Mouse (Mus musculus) kidney, embryonic 14.5 days (tissue): ENCODE data around the gene D430041D05Rik. TPM values are rescaled to one million over a fixed set of nuclear protein-coding genes. Genes with fewer than 3 reads are reported as not detected.

Experiments used
- ATAC-seq: fragments of 200-750 bp; cut with Nextera tagmentation; 2 replicates; pipeline ENCODE4 v1.8.0; 2017; ENCODE audit warnings: moderate number of reproducible peaks, mild to moderate bottlenecking, moderate TSS enrichment, moderate library complexity; ENCODE audit not compliant: low FRiP score, low TSS enrichment
- H3K27ac ChIP-seq: fragments of 300-500 bp; sonication (generic); 2 replicates; pipeline ENCODE4 v1.5.1; 2014; ENCODE audit warnings: low read depth, mild to moderate bottlenecking, low read length, moderate library complexity, mixed read lengths
- H3K27me3 ChIP-seq: fragments of 300-500 bp; sonication (generic); 2 replicates; pipeline ENCODE4 v1.6.1; 2014; ENCODE audit warnings: mild to moderate bottlenecking, low read length; ENCODE audit not compliant: control insufficient read depth, insufficient read depth
- H3K36me3 ChIP-seq: fragments of 300-500 bp; sonication (generic); 2 replicates; pipeline ENCODE4 v1.6.1; 2014; ENCODE audit warnings: low read length, mixed read lengths; ENCODE audit not compliant: control insufficient read depth, insufficient read depth
- H3K4me1 ChIP-seq: fragments of 300-500 bp; sonication (generic); 2 replicates; pipeline ENCODE4 v1.6.1; 2014; ENCODE audit warnings: low read length, mixed read lengths; ENCODE audit not compliant: control insufficient read depth, insufficient read depth
- H3K4me2 ChIP-seq: fragments of 300-500 bp; sonication (generic); replicated peaks from 2 replicates; pipeline ENCODE4 v1.6.1; 2014; ENCODE audit warnings: low read depth, mild to moderate bottlenecking, low read length
- H3K4me3 ChIP-seq: fragments of 300-500 bp; sonication (generic); 2 replicates; pipeline ENCODE4 v1.5.1; 2014; ENCODE audit warnings: mild to moderate bottlenecking, low read length
- H3K9ac ChIP-seq: fragments of 300-500 bp; sonication (generic); 2 replicates; pipeline ENCODE4 v1.6.1; 2014; ENCODE audit warnings: low read depth, mild to moderate bottlenecking, low read length, moderate library complexity
- H3K9me3 ChIP-seq: fragments of 300-500 bp; sonication (generic); 2 replicates; pipeline ENCODE4 v1.6.1; 2016; ENCODE audit warnings: low read length; ENCODE audit not compliant: control insufficient read depth
- WGBS: fragments of 180-500 bp; shearing (Covaris S2); extraction: QIAGEN DNeasy Blood & Tissue Kit; methylation state at CpG from one replicate; pipeline ENCODE4 v1.1.7; 2014; 5-methylcytosine and 5-hydroxymethylcytosine counted together
- polyA plus RNA-seq: library from polyadenylated mRNA; unstranded; fragments of >200 nt; fragmentation: Nextera tagmentation; extraction: Ambion mirVana; gene quantifications from 2 replicates; pipeline ENCODE4 v1.2.1, GENCODE M21; 2014

D430041D05Rik gene
- polyA plus RNA-seq, 1 experiment from 2014 or later, result 0.65 TPM

DNA sequence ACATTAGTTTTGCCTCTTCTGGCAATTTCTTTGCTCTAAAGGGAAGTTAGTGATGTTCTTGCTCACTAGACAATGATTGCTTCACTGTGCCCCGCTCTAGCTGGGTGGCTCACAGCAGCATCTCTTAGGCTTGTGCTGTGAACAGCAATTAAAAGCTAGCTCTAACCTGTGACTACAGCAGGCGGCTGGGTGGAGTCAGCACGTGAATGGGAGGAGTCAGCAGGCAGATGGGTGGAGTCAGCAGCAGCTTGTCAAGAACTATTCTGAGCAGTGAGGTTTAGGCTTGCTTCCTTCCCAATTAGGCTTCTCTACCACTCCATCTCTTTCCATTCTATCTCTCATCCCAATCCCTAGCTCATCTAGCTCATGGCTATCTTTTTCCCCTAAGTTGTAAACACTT, 213.5 kb downstream of the D430041D05Rik start:
- H3K4me1 ChIP-seq, result no peaks in the 10 kb centered on the region
- 27% methylated on average over 3 of the region's 3 CpGs for WGBS
- no peaks in the 10 kb centered on the region for H3K36me3 ChIP-seq
- no peaks in the 10 kb centered on the region for H3K27me3 ChIP-seq
- no peak for ATAC-seq
- H3K9me3 ChIP-seq, result no peaks in the 10 kb centered on the region
- H3K4me3 ChIP-seq, result no peak overlapping the region
- no peak overlapping the region for H3K4me2 ChIP-seq
- no peak overlapping the region for H3K27ac ChIP-seq
- H3K9ac ChIP-seq, result no peak overlapping the region

DNA sequence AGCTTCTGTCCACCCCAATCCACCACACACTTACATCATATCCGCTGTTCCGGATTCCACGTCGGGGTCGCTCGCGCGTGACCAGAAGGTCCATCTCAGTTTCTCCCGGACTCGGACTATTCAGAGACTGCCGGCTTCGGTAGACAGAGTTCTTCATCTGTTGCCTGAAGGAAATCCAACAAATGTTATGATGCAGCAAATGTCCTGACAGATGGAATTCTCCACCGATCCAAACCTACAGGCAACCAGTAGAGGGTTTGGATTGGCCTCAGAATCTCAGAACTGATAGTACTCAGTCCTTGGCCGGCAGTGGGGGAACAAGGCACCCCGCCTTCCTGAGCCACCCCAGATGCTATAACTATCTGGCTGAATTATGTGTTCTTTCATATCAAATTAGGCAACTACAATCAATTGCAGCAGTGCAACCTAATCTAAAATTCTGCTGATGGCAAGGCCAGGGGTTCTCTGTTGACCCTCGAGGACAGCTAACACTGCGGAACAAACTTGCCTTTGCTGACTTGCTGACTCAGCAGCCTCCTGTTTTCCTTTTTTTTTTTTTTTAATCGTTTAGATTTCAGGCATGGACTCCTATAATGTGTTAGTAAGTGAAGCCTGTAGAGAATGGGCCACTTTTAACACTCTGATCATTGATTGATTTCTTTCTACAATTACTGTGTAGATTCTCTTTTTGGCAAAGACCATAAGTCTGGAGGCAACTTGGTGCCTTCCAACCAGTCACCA, 218.2 kb downstream of the D430041D05Rik start:
- H3K27me3 ChIP-seq, result no peaks in the 10 kb centered on the region
- no peak overlapping the region for H3K4me2 ChIP-seq
- no peaks in the 10 kb centered on the region for H3K9me3 ChIP-seq
- no peaks in the 10 kb centered on the region for H3K36me3 ChIP-seq
- WGBS, result 87% methylated on average over 18 of the region's 18 CpGs
- no peaks in the 10 kb centered on the region for H3K4me1 ChIP-seq
- no peak overlapping the region for H3K9ac ChIP-seq
- H3K27ac ChIP-seq, result no peak overlapping the region
- ATAC-seq, result no peak
- no peak overlapping the region for H3K4me3 ChIP-seq

DNA sequence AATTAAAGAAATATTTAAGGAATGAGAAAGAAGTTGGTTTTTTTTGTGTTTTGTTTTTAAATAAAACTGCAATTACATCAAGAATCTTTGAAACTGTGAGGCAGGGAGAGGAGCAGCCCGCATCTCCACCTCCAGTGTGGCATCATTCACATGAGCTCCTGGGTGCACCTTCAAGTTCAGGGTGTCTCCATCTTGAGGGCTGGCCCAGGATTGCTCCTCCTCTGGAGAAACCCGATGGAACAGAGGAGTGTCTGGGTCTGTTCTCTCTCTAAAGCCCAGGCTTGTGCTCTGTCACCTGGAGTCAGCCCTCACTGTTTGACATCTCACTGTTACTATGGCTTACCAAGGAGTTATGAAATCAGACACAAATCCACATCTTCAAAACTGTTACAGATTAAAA, 219.1 kb downstream of the D430041D05Rik start:
- H3K4me2 ChIP-seq, result no peak overlapping the region
- H3K27me3 ChIP-seq, result no peaks in the 10 kb centered on the region
- no peaks in the 10 kb centered on the region for H3K4me1 ChIP-seq
- 58% methylated on average over 2 of the region's 2 CpGs for WGBS
- H3K9ac ChIP-seq, result no peak overlapping the region
- no peak for ATAC-seq
- no peak overlapping the region for H3K4me3 ChIP-seq
- H3K27ac ChIP-seq, result no peak overlapping the region
- no peaks in the 10 kb centered on the region for H3K36me3 ChIP-seq
- H3K9me3 ChIP-seq, result no peaks in the 10 kb centered on the region

- H3K4me3 ChIP-seq, result no peak overlapping the region
- ATAC-seq, result no peak
- H3K9me3 ChIP-seq, result no peaks in the 10 kb centered on the region
- no peaks in the 10 kb centered on the region for H3K4me1 ChIP-seq
- H3K27me3 ChIP-seq, result no peaks in the 10 kb centered on the region
- H3K27ac ChIP-seq, result no peak overlapping the region
- H3K4me2 ChIP-seq, result no peak overlapping the region
- no peak overlapping the region for H3K9ac ChIP-seq
- 71% methylated on average over 2 of the region's 2 CpGs for WGBS
- no peaks in the 10 kb centered on the region for H3K36me3 ChIP-seq
Measured at GRCm38 (mm10) chr2:104188859-104189258, 222.0 kb downstream of the D430041D05Rik start.

GRCm38 (mm10) chr2:104187073-104187472, 223.7 kb downstream of the D430041D05Rik start:
- WGBS, result 43% methylated on average over 3 of the region's 3 CpGs
- no peak for ATAC-seq
- Histone ChIP-seq H3K27me3 (no peaks in the 10 kb centered on the region), H3K27ac (no peak overlapping the region), H3K4me1 (no peaks in the 10 kb centered on the region), H3K9ac (no peak overlapping the region), H3K36me3 (no peaks in the 10 kb centered on the region), H3K4me3 (no peak overlapping the region), H3K4me2 (no peak overlapping the region), H3K9me3 (no peaks in the 10 kb centered on the region)

- H3K9me3 ChIP-seq, result no peaks in the 10 kb centered on the region
- no peak for ATAC-seq
- H3K4me1 ChIP-seq, result no peaks in the 10 kb centered on the region
- no peaks in the 10 kb centered on the region for H3K27me3 ChIP-seq
- no peak overlapping the region for H3K27ac ChIP-seq
- no peak overlapping the region for H3K4me3 ChIP-seq
- no peaks in the 10 kb centered on the region for H3K36me3 ChIP-seq
- WGBS, result 86% methylated on average over 5 of the region's 5 CpGs
- no peak overlapping the region for H3K4me2 ChIP-seq
- no peak overlapping the region for H3K9ac ChIP-seq
Measured at GRCm38 (mm10) chr2:104185616-104186015, 225.2 kb downstream of the D430041D05Rik start.

DNA sequence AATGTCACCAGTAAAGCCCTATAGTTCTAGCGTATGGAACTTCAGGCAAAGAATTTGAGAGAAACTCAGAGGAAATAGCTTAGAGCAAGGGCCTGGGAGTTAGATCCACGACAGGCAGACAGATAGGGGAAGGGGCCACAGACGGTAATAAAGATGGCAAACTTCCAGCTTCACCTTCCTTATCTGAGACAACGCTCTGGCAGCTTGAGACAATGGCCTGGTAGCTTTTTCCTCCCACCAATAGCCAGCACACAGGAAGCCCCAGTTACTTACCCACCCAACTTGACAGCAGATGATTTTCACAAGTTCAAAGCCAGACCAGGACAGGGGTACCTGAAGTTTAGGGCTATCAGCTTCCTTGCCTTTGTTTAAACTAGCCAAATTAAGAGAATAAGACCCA, 226.5 kb downstream of the D430041D05Rik start:
- H3K36me3 ChIP-seq, result no peaks in the 10 kb centered on the region
- ATAC-seq, result no peak

DNA sequence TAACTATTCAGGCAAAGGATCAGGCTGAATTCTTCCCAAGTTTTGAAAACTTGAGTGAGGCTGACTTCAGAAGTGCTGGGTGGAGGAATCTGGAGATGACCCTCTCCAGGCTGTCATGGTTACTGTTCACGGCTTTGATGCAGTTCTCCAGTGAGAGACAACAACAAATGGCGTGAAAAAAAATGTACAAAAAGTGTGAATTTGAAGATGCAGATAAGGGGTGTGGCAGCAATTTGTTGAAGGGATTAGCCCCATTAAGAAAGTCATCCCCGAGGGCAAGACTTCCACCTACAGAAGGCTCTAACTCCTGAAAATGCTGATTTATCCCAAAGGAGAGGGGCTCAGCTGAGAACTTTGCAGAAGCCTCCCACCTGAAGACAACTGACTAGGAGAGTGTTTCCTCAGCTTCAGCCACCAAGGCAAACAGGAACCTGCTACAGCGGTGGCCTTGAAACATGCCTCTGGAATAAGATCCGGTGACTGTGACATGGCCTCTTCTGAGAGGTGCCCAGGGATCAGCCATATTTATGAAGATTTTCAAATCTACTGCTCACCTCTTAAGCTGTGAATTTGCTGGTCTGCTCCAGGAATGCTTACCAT, 227.5 kb downstream of the D430041D05Rik start:
- H3K27me3 ChIP-seq, result no peaks in the 10 kb centered on the region
- no peak overlapping the region for H3K27ac ChIP-seq
- no peaks in the 10 kb centered on the region for H3K36me3 ChIP-seq
- H3K4me3 ChIP-seq, result no peak overlapping the region
- no peaks in the 10 kb centered on the region; the same call in 1 of the 2 replicates for H3K9me3 ChIP-seq
- H3K4me1 ChIP-seq, result no peaks in the 10 kb centered on the region
- WGBS, result 73% methylated on average over 5 of the region's 5 CpGs
- no peak for ATAC-seq
- H3K9ac ChIP-seq, result no peak overlapping the region
- H3K4me2 ChIP-seq, result no peak overlapping the region

More for the DNA sequence above, 226.5 kb downstream of the D430041D05Rik start:
- 50% methylated on average over 4 of the region's 4 CpGs for WGBS
- H3K27ac ChIP-seq, result no peak overlapping the region
- H3K9ac ChIP-seq, result no peak overlapping the region
- no peaks in the 10 kb centered on the region for H3K9me3 ChIP-seq
- H3K27me3 ChIP-seq, result no peaks in the 10 kb centered on the region
- no peak overlapping the region for H3K4me3 ChIP-seq
- H3K4me1 ChIP-seq, result no peaks in the 10 kb centered on the region
- H3K4me2 ChIP-seq, result no peak overlapping the region

- H3K4me1 ChIP-seq, result 0 out of 2 replicates have a peak, but pooled peaks cover 5% of the 10 kb centered on the region
- H3K36me3 ChIP-seq, result no peaks in the 10 kb centered on the region
- H3K27me3 ChIP-seq, result no peaks in the 10 kb centered on the region
- 86% methylated on average over 8 of the region's 8 CpGs for WGBS
- H3K4me2 ChIP-seq, result no peak overlapping the region
- H3K4me3 ChIP-seq, result no peak overlapping the region
- H3K27ac ChIP-seq, result no peak overlapping the region
- no peak overlapping the region for H3K9ac ChIP-seq
- H3K9me3 ChIP-seq, result no peaks in the 10 kb centered on the region; the same call in 1 of the 2 replicates
- no peak for ATAC-seq
Measured at GRCm38 (mm10) chr2:104179636-104180035, 231.2 kb downstream of the D430041D05Rik start.
